Mouse (Mus musculus): Measurements from ENCODE around the gene Plac8. TPM values are rescaled to one million over a fixed set of nuclear protein-coding genes. Genes with fewer than 3 reads are reported as not detected.

Gene Plac8
- polyA plus RNA-seq (2014; fragmentation: Nextera tagmentation; extraction: Ambion mirVana), result 0.60 and 1.4 TPM in 2 replicates

- 38% methylated on average over 7 of the region's 7 CpGs for WGBS
- Histone ChIP-seq H3K27me3 (ENCODE audit: control insufficient read depth, insufficient read depth, low read length) (no peaks in the 10 kb centered on the region), H3K4me2 (replicated peaks) (no peak within 1 kb of the TSS), H3K36me3 (replicated peaks; ENCODE audit: control insufficient read depth, insufficient read depth) (no peaks in the 10 kb centered on the region), H3K4me1 (replicated peaks; ENCODE audit: control insufficient read depth, insufficient read depth, low read length) (no peaks in the 10 kb centered on the region), H3K9me3 (ENCODE audit: control insufficient read depth, low read length) (no peaks in the 10 kb centered on the region), H3K4me3 (replicated peaks; ENCODE audit: low read length) (no peak within 1 kb of the TSS), H3K9ac (no peak within 1 kb of the TSS), H3K27ac (no peak within 1 kb of the TSS)
- DNase-seq (ENCODE audit: low spot score), result no peak
- ATAC-seq (ENCODE audit: low FRiP score), result no peak
Observed at GRCm38 (mm10) chr5:100572069-100572468, at the start of gene Plac8. TSS of gene Plac8 (minus strand) at chr5:100572245.

GRCm38 (mm10) chr5:100620952-100621351 lies 48.9 kb upstream of the Plac8 start:
- Histone ChIP-seq H3K9me3 (ENCODE audit: control insufficient read depth, low read length) (no peaks in the 10 kb centered on the region), H3K4me3 (replicated peaks; ENCODE audit: low read length) (no peak overlapping the region), H3K36me3 (replicated peaks; ENCODE audit: control insufficient read depth, insufficient read depth) (no peaks in the 10 kb centered on the region), H3K4me1 (replicated peaks; ENCODE audit: control insufficient read depth, insufficient read depth, low read length) (no peaks in the 10 kb centered on the region), H3K27me3 (ENCODE audit: control insufficient read depth, insufficient read depth, low read length) (no peaks in the 10 kb centered on the region), H3K27ac (no peak overlapping the region), H3K9ac (no peak overlapping the region), H3K4me2 (replicated peaks) (no peak overlapping the region)
- ATAC-seq (ENCODE audit: low FRiP score) (no peak), DNase-seq (ENCODE audit: low spot score) (no peak)
- 72% methylated on average over 9 of the region's 9 CpGs for WGBS

- ATAC-seq (ENCODE audit: low FRiP score) (no peak), DNase-seq (ENCODE audit: low spot score) (no peak)
- no peaks in the 10 kb centered on the region for H3K36me3 ChIP-seq (replicated peaks; ENCODE audit: control insufficient read depth, insufficient read depth)
- no peak overlapping the region for H3K4me3 ChIP-seq (replicated peaks; ENCODE audit: low read length)
- H3K9me3 ChIP-seq (ENCODE audit: control insufficient read depth, low read length), result no peaks in the 10 kb centered on the region
- no peaks in the 10 kb centered on the region for H3K4me1 ChIP-seq (replicated peaks; ENCODE audit: control insufficient read depth, insufficient read depth, low read length)
- WGBS, result 92% methylated on average over 15 of the region's 15 CpGs
- H3K27me3 ChIP-seq (ENCODE audit: control insufficient read depth, insufficient read depth, low read length), result no peaks in the 10 kb centered on the region
- no peak overlapping the region for H3K9ac ChIP-seq
- H3K4me2 ChIP-seq (replicated peaks), result no peak overlapping the region
- H3K27ac ChIP-seq, result no peak overlapping the region
Observed at GRCm38 (mm10) chr5:100619586-100620275, 47.7 kb upstream of the Plac8 start.

- no peaks in the 10 kb centered on the region for H3K4me1 ChIP-seq (replicated peaks; ENCODE audit: control insufficient read depth, insufficient read depth, low read length)
- H3K9me3 ChIP-seq (ENCODE audit: control insufficient read depth, low read length), result no peaks in the 10 kb centered on the region
- no peaks in the 10 kb centered on the region for H3K36me3 ChIP-seq (replicated peaks; ENCODE audit: control insufficient read depth, insufficient read depth)
- H3K27me3 ChIP-seq (ENCODE audit: control insufficient read depth, insufficient read depth, low read length), result no peaks in the 10 kb centered on the region
- H3K9ac ChIP-seq, result no peak overlapping the region
- no peak for DNase-seq (ENCODE audit: low spot score)
- H3K4me2 ChIP-seq (replicated peaks), result no peak overlapping the region
- H3K27ac ChIP-seq, result no peak overlapping the region
- 87% methylated on average over 17 of the region's 17 CpGs for WGBS
- ATAC-seq (ENCODE audit: low FRiP score), result no peak
- no peak overlapping the region for H3K4me3 ChIP-seq (replicated peaks; ENCODE audit: low read length)
Observed at GRCm38 (mm10) chr5:100613896-100614768, 42.1 kb upstream of the Plac8 start.

GRCm38 (mm10) chr5:100607868-100608267 lies 35.8 kb upstream of the Plac8 start:
- DNase-seq (ENCODE audit: low spot score) (no peak), ATAC-seq (ENCODE audit: low FRiP score) (no peak)
- H3K9me3 ChIP-seq (ENCODE audit: control insufficient read depth, low read length), result no peaks in the 10 kb centered on the region
- WGBS, result 87% methylated on average over 9 of the region's 9 CpGs
- H3K4me2 ChIP-seq (replicated peaks), result no peak overlapping the region
- H3K4me1 ChIP-seq (replicated peaks; ENCODE audit: control insufficient read depth, insufficient read depth, low read length), result no peaks in the 10 kb centered on the region
- no peak overlapping the region for H3K4me3 ChIP-seq (replicated peaks; ENCODE audit: low read length)
- no peak overlapping the region for H3K9ac ChIP-seq
- no peaks in the 10 kb centered on the region for H3K36me3 ChIP-seq (replicated peaks; ENCODE audit: control insufficient read depth, insufficient read depth)
- H3K27me3 ChIP-seq (ENCODE audit: control insufficient read depth, insufficient read depth, low read length), result no peaks in the 10 kb centered on the region
- no peak overlapping the region for H3K27ac ChIP-seq

GRCm38 (mm10) chr5:100607090-100607762 lies 35.2 kb upstream of the Plac8 start:
- ATAC-seq (ENCODE audit: low FRiP score), result no peak
- Histone ChIP-seq H3K4me3 (replicated peaks; ENCODE audit: low read length) (no peak overlapping the region), H3K4me1 (replicated peaks; ENCODE audit: control insufficient read depth, insufficient read depth, low read length) (no peaks in the 10 kb centered on the region), H3K27ac (no peak overlapping the region), H3K9ac (no peak overlapping the region), H3K36me3 (replicated peaks; ENCODE audit: control insufficient read depth, insufficient read depth) (no peaks in the 10 kb centered on the region), H3K4me2 (replicated peaks) (no peak overlapping the region), H3K9me3 (ENCODE audit: control insufficient read depth, low read length) (no peaks in the 10 kb centered on the region), H3K27me3 (ENCODE audit: control insufficient read depth, insufficient read depth, low read length) (no peaks in the 10 kb centered on the region)
- no peak for DNase-seq (ENCODE audit: low spot score)
- WGBS, result 72% methylated on average over 4 of the region's 4 CpGs

GRCm38 (mm10) chr5:100605828-100606229 lies 33.8 kb upstream of the Plac8 start:
- no peak overlapping the region for H3K9ac ChIP-seq
- no peak overlapping the region for H3K4me3 ChIP-seq (replicated peaks; ENCODE audit: low read length)
- no peaks in the 10 kb centered on the region for H3K36me3 ChIP-seq (replicated peaks; ENCODE audit: control insufficient read depth, insufficient read depth)
- 0 out of 2 replicates have a peak overlapping the region, but pooled peaks have one; percentile 13 for H3K4me2 ChIP-seq (replicated peaks)
- H3K27ac ChIP-seq, result no peak overlapping the region
- no peaks in the 10 kb centered on the region for H3K4me1 ChIP-seq (replicated peaks; ENCODE audit: control insufficient read depth, insufficient read depth, low read length)
- DNase-seq (ENCODE audit: low spot score) (peak; percentile 29), ATAC-seq (ENCODE audit: low FRiP score) (no peak)
- no peaks in the 10 kb centered on the region for H3K9me3 ChIP-seq (ENCODE audit: control insufficient read depth, low read length)
- 64% methylated on average over 9 of the region's 9 CpGs for WGBS
- H3K27me3 ChIP-seq (ENCODE audit: control insufficient read depth, insufficient read depth, low read length), result no peaks in the 10 kb centered on the region

GRCm38 (mm10) chr5:100604061-100604460 lies 32.0 kb upstream of the Plac8 start:
- WGBS, result 75% methylated on average over 4 of the region's 4 CpGs
- no peak overlapping the region for H3K4me3 ChIP-seq (replicated peaks; ENCODE audit: low read length)
- H3K36me3 ChIP-seq (replicated peaks; ENCODE audit: control insufficient read depth, insufficient read depth), result no peaks in the 10 kb centered on the region
- H3K4me1 ChIP-seq (replicated peaks; ENCODE audit: control insufficient read depth, insufficient read depth, low read length), result no peaks in the 10 kb centered on the region
- H3K9me3 ChIP-seq (ENCODE audit: control insufficient read depth, low read length), result no peaks in the 10 kb centered on the region
- no peak for DNase-seq (ENCODE audit: low spot score)
- no peak overlapping the region for H3K9ac ChIP-seq
- no peak overlapping the region for H3K27ac ChIP-seq
- ATAC-seq (ENCODE audit: low FRiP score), result no peak
- no peaks in the 10 kb centered on the region for H3K27me3 ChIP-seq (ENCODE audit: control insufficient read depth, insufficient read depth, low read length)
- no peak overlapping the region for H3K4me2 ChIP-seq (replicated peaks)

- 83% methylated on average over 2 of the region's 2 CpGs for WGBS
- no peak for DNase-seq (ENCODE audit: low spot score)
Observed at GRCm38 (mm10) chr5:100601864-100602263, 29.8 kb upstream of the Plac8 start.

More at GRCm38 (mm10) chr5:100601864-100602263, 29.8 kb upstream of the Plac8 start:
- Histone ChIP-seq H3K4me2 (replicated peaks) (no peak overlapping the region), H3K9ac (no peak overlapping the region), H3K27me3 (ENCODE audit: control insufficient read depth, insufficient read depth, low read length) (no peaks in the 10 kb centered on the region), H3K4me3 (replicated peaks; ENCODE audit: low read length) (no peak overlapping the region), H3K36me3 (replicated peaks; ENCODE audit: control insufficient read depth, insufficient read depth) (no peaks in the 10 kb centered on the region), H3K27ac (no peak overlapping the region), H3K4me1 (replicated peaks; ENCODE audit: control insufficient read depth, insufficient read depth, low read length) (no peaks in the 10 kb centered on the region), H3K9me3 (ENCODE audit: control insufficient read depth, low read length) (no peaks in the 10 kb centered on the region)
- no peak for ATAC-seq (ENCODE audit: low FRiP score)
